Mouse (Mus musculus) yolk sac, embryonic 10.5 days (tissue): Measurements from ENCODE around the gene Creb3l1.

ENCODE experiments used
- DNase-seq: peaks from one replicate; pipeline ENCODE4 v3.0.0-alpha.2; 2017; ENCODE audit warnings: low spot score

Gene Creb3l1

GRCm38 (mm10) chr2:91962864-91963401, 61.4 kb downstream of the Creb3l1 start:
- peak; percentile 57 for DNase-seq

GRCm38 (mm10) chr2:91961901-91962761, 62.2 kb downstream of the Creb3l1 start:
- no peak for DNase-seq

- DNase-seq, result no peak
Measured at GRCm38 (mm10) chr2:91960459-91960858, 63.8 kb downstream of the Creb3l1 start.

GRCm38 (mm10) chr2:91959544-91960410, 64.5 kb downstream of the Creb3l1 start:
- DNase-seq, result no peak

- DNase-seq, result no peak
Measured at GRCm38 (mm10) chr2:91958701-91959457, 65.4 kb downstream of the Creb3l1 start.

GRCm38 (mm10) chr2:91958049-91958448, 66.3 kb downstream of the Creb3l1 start:
- no peak for DNase-seq

GRCm38 (mm10) chr2:91957096-91957495, 67.2 kb downstream of the Creb3l1 start:
- DNase-seq, result no peak

GRCm38 (mm10) chr2:91955875-91956274, 68.4 kb downstream of the Creb3l1 start:
- no peak for DNase-seq

- DNase-seq, result no peak
Measured at GRCm38 (mm10) chr2:91955121-91955591, 69.1 kb downstream of the Creb3l1 start.

GRCm38 (mm10) chr2:91953825-91954224, 70.5 kb downstream of the Creb3l1 start:
- DNase-seq, result peak; percentile 84

GRCm38 (mm10) chr2:91950275-91951085, 73.8 kb downstream of the Creb3l1 start:
- peak; percentile 54 for DNase-seq

GRCm38 (mm10) chr2:91949411-91950274, 74.7 kb downstream of the Creb3l1 start:
- DNase-seq, result no peak

- no peak for DNase-seq
Measured at GRCm38 (mm10) chr2:91948792-91949241, 75.5 kb downstream of the Creb3l1 start.

- DNase-seq, result no peak
Measured at GRCm38 (mm10) chr2:91948151-91948509, 76.2 kb downstream of the Creb3l1 start.

GRCm38 (mm10) chr2:91947397-91948150, 76.7 kb downstream of the Creb3l1 start:
- no peak for DNase-seq

- no peak for DNase-seq
Measured at GRCm38 (mm10) chr2:91946836-91947235, 77.5 kb downstream of the Creb3l1 start.

GRCm38 (mm10) chr2:91945483-91945882, 78.8 kb downstream of the Creb3l1 start, which contains the start of gene Gm9821:
Gene Gm9821 (plus strand): TSS chr2:91945703.
- no peak for DNase-seq

GRCm38 (mm10) chr2:91944170-91944950, 79.9 kb downstream of the Creb3l1 start:
- DNase-seq, result peak; percentile 66
